Mouse (Mus musculus) central nervous system, embryonic 11.5 days (tissue): ENCODE data around the gene Wfdc10. TPM values are rescaled to one million over a fixed set of nuclear protein-coding genes. Genes with fewer than 3 reads are reported as not detected.

ENCODE experiments used
- polyA plus RNA-seq: library from polyadenylated mRNA; depleted of rRNA; stranded (reverse); fragments of >200 nt; gene quantifications from 2 replicates; pipeline ENCODE4 v1.2.3, GENCODE M21; 2012; rRNA removed

Wfdc10 gene
- 0.30 and 0.42 TPM in 2 replicates for polyA plus RNA-seq

DNA sequence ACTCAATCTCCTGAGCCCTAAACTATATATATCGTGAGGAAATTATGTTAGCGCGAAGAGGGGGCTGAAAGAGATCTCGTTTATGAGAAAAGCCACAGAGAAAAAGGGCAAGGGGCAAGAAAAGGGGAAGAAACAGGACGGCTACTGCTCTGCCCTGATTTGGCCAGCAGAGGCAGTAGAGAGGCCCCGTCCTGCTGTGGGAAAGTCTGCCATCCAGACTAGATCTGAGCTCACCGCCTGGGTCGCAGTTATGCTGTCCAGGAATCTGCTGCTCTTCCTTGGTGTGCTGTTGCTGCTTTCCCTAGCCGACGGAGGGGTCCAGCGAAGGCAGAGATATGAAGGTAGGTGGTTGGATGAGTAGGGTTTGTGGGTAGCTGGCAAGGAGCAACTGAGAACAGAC lies at the start of gene Wfdc10:
Wfdc10 (plus strand) TSS at position 189 of the 400 bp plus-strand sequence.

DNA sequence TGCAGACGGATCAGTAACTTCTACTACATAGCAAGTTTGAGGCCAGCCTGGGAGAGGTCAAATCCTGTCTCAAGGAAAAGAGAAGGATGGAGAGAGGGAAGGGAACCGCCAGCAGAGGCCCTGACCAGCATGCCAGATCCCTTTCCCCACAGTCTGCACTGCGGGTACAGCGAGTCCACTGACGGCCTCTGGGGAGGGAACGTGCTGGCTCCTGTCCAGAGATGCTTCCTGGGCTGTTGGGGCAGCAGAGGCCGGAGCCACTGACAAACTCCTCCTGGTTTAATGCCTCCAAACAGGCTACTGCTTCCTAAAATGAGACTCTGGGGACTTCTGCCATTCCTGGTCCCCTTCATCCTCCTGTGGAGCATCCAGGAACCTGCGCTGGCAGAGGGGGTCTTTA lies 42.4 kb upstream of the Wfdc10 start, which contains the start of the genes Wfdc6b and Wfdc8:
Wfdc6b (plus strand) TSS at position 52 of the 400 bp plus-strand sequence.
Wfdc8 (minus strand) TSS at position 156 of the 400 bp plus-strand sequence.

DNA sequence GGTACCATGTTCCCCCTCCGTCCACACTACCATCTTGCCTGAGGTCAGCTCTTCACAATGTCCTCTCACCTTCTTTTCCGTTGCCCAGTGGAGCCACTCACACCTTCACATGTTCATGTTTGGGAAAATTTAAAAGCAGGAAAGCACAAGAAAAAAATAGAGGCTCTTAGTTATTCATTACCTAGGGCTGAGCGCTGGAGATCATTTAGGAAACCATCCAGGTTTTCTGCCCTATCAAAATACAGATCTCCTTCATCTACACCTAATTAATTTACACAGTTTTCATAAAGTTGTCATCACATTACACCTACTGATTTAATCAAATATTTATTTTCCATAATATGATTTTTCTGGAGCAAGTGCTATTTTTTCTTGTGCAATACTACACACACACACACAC lies 17.1 kb upstream of the Wfdc10 start, which contains the start of gene Wfdc16:
Wfdc16 (minus strand) TSS at position 101 of the 400 bp plus-strand sequence.

DNA sequence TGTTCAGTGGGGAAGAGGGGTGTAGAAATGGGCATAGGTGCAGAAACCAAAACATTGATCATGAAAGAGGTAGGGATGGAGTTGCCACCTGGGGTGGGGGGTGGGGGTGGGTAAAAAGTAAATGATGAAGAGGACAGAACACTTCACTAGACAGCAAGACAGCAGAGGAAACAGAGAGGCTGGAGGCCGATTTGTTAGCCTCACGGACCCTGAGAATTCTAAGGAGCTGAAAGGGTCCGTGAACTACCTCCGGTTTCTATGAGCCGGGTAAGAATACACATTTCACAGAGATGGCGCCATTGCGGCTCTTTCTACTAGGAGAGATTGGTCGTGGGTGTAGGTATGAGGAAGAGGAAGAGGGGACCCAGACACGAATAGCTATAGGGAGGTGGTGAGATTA lies 637 bp downstream of the Wfdc10 start, which contains the start of gene Wfdc9:
Wfdc9 (minus strand) TSS at position 101 of the 400 bp plus-strand sequence.

DNA sequence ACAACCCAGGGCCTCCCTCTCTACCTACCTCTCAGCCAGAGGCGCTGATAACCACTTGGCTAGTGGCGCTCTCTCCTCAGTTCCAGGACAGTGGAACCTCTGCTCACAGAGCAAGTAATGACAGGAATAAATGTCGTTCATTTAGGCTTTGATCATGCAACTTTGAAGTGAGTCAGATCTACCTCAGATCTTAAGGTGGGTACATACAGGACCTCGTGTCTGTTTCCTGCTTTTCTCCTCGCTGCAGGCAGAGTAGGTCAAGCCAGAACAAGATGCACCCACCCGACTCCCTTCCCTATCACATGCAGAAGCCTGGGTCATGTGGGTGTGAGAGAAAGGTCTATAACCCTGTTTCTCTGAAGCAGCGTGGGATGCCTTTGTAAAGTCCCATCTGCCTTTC lies 18.1 kb downstream of the Wfdc10 start, which contains the start of gene Wfdc11:
Wfdc11 (minus strand) TSS at position 101 of the 400 bp plus-strand sequence.

DNA sequence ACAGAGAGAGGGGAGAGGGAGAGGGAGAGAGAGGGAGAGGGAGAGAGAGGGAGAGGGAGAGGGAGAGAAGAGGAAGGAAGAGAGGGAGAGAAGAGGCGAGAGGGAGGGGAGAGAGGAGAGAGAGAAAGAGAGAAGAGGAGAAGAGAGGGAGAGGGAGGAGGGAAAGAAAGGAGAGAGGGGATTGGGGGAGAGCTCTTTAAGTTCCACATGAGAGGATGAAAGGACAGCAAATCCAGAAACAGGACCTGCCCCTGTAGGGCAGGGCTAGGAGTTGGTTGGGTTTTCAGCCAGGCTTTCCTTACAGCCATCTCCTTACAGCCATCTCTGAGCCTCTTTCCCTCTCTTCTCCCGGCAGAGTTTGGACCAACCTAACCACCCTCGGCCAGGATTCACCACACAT lies 29.0 kb downstream of the Wfdc10 start, which contains the start of gene Wfdc13:
Wfdc13 (plus strand) TSS at position 301 of the 400 bp plus-strand sequence.

DNA sequence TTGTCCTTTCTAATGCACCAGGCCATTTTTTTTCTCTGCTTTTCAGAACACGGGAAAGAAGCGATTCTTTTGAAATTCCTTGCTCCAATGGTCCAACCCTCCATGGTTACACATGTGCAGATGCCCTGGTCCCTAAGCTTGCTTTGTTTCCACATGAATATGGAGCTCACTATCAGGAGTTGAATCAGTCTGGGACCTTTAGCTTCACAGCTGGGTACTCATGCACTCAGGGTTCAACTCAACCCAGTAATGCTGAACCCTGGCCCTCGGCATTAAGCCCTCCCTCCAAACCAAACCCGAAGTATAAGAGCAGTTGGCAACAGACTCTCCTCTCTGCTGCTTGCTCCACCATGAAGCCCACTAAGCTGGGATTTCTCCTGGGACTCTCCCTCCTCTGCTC lies 42.4 kb downstream of the Wfdc10 start, which contains the start of gene Spint4:
Spint4 (plus strand) TSS at position 301 of the 400 bp plus-strand sequence.

Other genes starting within 250 kb of the Wfdc10 start
- gene Sdc4, start 212.2 kb upstream of the Wfdc10 start, polyA plus RNA-seq = 7.6 and 10.2 TPM in 2 replicates
- 38.9 and 39.1 TPM in 2 replicates for gene Sys1, start 199.1 kb upstream of the Wfdc10 start, polyA plus RNA-seq
- gene Gm20458, start 195.1 kb upstream of the Wfdc10 start, polyA plus RNA-seq = 6.1 and 9.4 TPM in 2 replicates
- gene Trp53tg5, start 182.3 kb upstream of the Wfdc10 start, polyA plus RNA-seq = not detected in 2 replicates
- 3.9 and 4.5 TPM in 2 replicates for gene Dbndd2, start 169.9 kb upstream of the Wfdc10 start, polyA plus RNA-seq
- 46.1 and 59.7 TPM in 2 replicates for gene Pigt, start 158.5 kb upstream of the Wfdc10 start, polyA plus RNA-seq
- gene Wfdc2, start 93.6 kb upstream of the Wfdc10 start, polyA plus RNA-seq = 20.7 and 21.6 TPM in 2 replicates
- gene Spint3, start 82.6 kb upstream of the Wfdc10 start, polyA plus RNA-seq = not detected in 2 replicates
- gene Wfdc6a, start 70.6 kb upstream of the Wfdc10 start, polyA plus RNA-seq = 0.06 TPM in 1 of 2 replicates, not detected in the other
- 0.09 TPM in 1 of 2 replicates, not detected in the other for gene Eppin, start 62.5 kb upstream of the Wfdc10 start, polyA plus RNA-seq
- gene Wfdc6b, start 42.5 kb upstream of the Wfdc10 start, polyA plus RNA-seq = not detected in 2 replicates
- not detected in 2 replicates for gene Wfdc8, start 42.4 kb upstream of the Wfdc10 start, polyA plus RNA-seq
- gene Wfdc16, start 17.2 kb upstream of the Wfdc10 start, polyA plus RNA-seq = not detected in 2 replicates
- not detected in 2 replicates for gene Wfdc9, start 537 bp downstream of the Wfdc10 start, polyA plus RNA-seq
- not detected in 2 replicates for gene Wfdc11, start 18.0 kb downstream of the Wfdc10 start, polyA plus RNA-seq
- gene Wfdc13, start 29.1 kb downstream of the Wfdc10 start, polyA plus RNA-seq = 0.06 and 0.20 TPM in 2 replicates
- not detected in 2 replicates for gene Spint4, start 42.5 kb downstream of the Wfdc10 start, polyA plus RNA-seq
- not detected in 2 replicates for gene Spint5, start 59.3 kb downstream of the Wfdc10 start, polyA plus RNA-seq
- 0.35 and 0.89 TPM in 2 replicates for gene Wfdc3, start 89.9 kb downstream of the Wfdc10 start, polyA plus RNA-seq
- 62.3 and 91.0 TPM in 2 replicates for gene Dnttip1, start 89.9 kb downstream of the Wfdc10 start, polyA plus RNA-seq
- gene Ube2c, start 113.9 kb downstream of the Wfdc10 start, polyA plus RNA-seq = 340 and 341 TPM in 2 replicates
- 1.6 and 29.6 TPM in 2 replicates for gene Tnnc2, start 123.9 kb downstream of the Wfdc10 start, polyA plus RNA-seq
- gene Snx21, start 129.8 kb downstream of the Wfdc10 start, polyA plus RNA-seq = 9.0 and 10.5 TPM in 2 replicates
- gene Acot8, start 148.8 kb downstream of the Wfdc10 start, polyA plus RNA-seq = 19.5 and 26.6 TPM in 2 replicates
- gene Zswim3, start 149.1 kb downstream of the Wfdc10 start, polyA plus RNA-seq = 4.5 and 6.2 TPM in 2 replicates
- gene Zswim1, start 166.6 kb downstream of the Wfdc10 start, polyA plus RNA-seq = 6.0 and 9.0 TPM in 2 replicates
- gene Spata25, start 172.5 kb downstream of the Wfdc10 start, polyA plus RNA-seq = 0.35 TPM in 1 of 2 replicates, not detected in the other
- 69.6 and 100 TPM in 2 replicates for gene Ctsa, start 176.8 kb downstream of the Wfdc10 start, polyA plus RNA-seq
- gene Neurl2, start 177.4 kb downstream of the Wfdc10 start, polyA plus RNA-seq = 5.9 and 6.0 TPM in 2 replicates
- 42.5 and 58.0 TPM in 2 replicates for gene Pltp, start 201.7 kb downstream of the Wfdc10 start, polyA plus RNA-seq
- gene Pcif1, start 223.3 kb downstream of the Wfdc10 start, polyA plus RNA-seq = 40.0 and 53.1 TPM in 2 replicates